Comparison of ENCODE assay signal across 11 mouse cellular contexts in the genomic region with DNA sequence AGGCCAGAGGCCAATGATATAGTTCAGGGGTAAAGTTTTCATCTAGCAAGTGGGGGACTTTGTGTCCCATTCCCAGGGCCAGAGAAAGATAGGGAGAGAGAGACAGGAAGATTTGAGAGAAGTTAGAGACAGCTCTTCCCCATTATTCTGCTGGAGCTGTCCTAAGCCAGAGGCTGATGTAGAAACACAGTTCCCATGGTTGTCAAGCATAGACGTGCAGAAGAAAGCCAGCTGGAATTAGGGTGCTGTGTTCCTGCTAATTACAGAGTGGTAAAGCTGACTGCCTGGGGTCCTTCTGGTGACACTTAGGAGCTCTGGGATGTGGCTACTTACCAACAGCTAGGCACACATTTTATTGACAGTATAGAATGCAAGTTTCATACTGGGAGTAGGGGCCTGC. TPM values are rescaled to one million over a fixed set of nuclear protein-coding genes. Genes with fewer than 3 reads are reported as not detected.
DNase-seq lines count a peak whose midpoint lies in the region; ATAC-seq and TF ChIP-seq lines count a peak whose summit lies in the region.
"Had no signal": no experiment of that assay in that cellular context is flagged by ENCODE, and none has a peak within 500 bp of the region (broad histone marks: within the 10 kb centered on the region; RNA-seq: fewer than 3 reads in every experiment).

No protein-coding gene starts in this region.

- peaks cover 62% of the 10 kb centered on the region for H3K4me1 ChIP-seq in heart, embryonic 10.5 days
- peaks cover 74% of the 10 kb centered on the region for H3K4me1 ChIP-seq in lung, embryonic 15.5 days
- H3K4me1 ChIP-seq in forebrain, postnatal 0 days (ENCODE audit: insufficient read depth), result peaks cover 28% of the 10 kb centered on the region
- H3K4me1 ChIP-seq in small intestine, adult 2 months (ENCODE audit: control insufficient read depth, insufficient read depth, insufficient read length, low read length), result peaks cover 4% of the 10 kb centered on the region; the same call in 1 of the 2 replicates

- intact Hi-C loops in left cerebral cortex, postnatal 25 days (cut with DNase I), result no loop called here

- no peak overlapping the region for H3K9ac ChIP-seq in lung, embryonic 15.5 days
- no peak overlapping the region for H3K9ac ChIP-seq in forebrain, postnatal 0 days

- H3K9me3 ChIP-seq in heart, embryonic 10.5 days, result no peaks in the 10 kb centered on the region
- H3K9me3 ChIP-seq in lung, embryonic 15.5 days, result no peaks in the 10 kb centered on the region
- no peaks in the 10 kb centered on the region for H3K9me3 ChIP-seq in forebrain, postnatal 0 days (ENCODE audit: low read length)

- 9% methylated on average over 1 of the region's 1 CpGs for WGBS in heart, embryonic 10.5 days
- WGBS in lung, embryonic 15.5 days, result 17% methylated on average over 1 of the region's 1 CpGs
- WGBS in forebrain, postnatal 0 days, result 11% methylated on average over 1 of the region's 1 CpGs
- WGBS in small intestine, adult 2 months, result 50% methylated on average over 1 of the region's 1 CpGs

- no peaks in the 10 kb centered on the region for H3K27me3 ChIP-seq in heart, embryonic 10.5 days (ENCODE audit: insufficient read depth, poor library complexity, severe bottlenecking)
- H3K27me3 ChIP-seq in lung, embryonic 15.5 days, result no peaks in the 10 kb centered on the region
- H3K27me3 ChIP-seq in forebrain, postnatal 0 days (ENCODE audit: insufficient read depth, low read length), result no peaks in the 10 kb centered on the region
- H3K27me3 ChIP-seq in small intestine, adult 2 months (ENCODE audit: control insufficient read depth, insufficient read depth, low read length), result no peaks in the 10 kb centered on the region

- peaks cover 7% of the 10 kb centered on the region; the same call in 1 of the 2 replicates for H3K36me3 ChIP-seq in heart, embryonic 10.5 days
- no peaks in the 10 kb centered on the region for H3K36me3 ChIP-seq in lung, embryonic 15.5 days
- H3K36me3 ChIP-seq in forebrain, postnatal 0 days (ENCODE audit: insufficient read depth), result no peaks in the 10 kb centered on the region
- no peaks in the 10 kb centered on the region for H3K36me3 ChIP-seq in small intestine, adult 2 months (ENCODE audit: control insufficient read depth, insufficient read depth, low read length)

- no peak for DNase-seq in heart, embryonic 10.5 days (ENCODE audit: low spot score)
- no peak for DNase-seq in heart, adult 8-10 months (ENCODE audit: low spot score)
- DNase-seq in lung, adult 18-20 months, result no peak
- no peak for DNase-seq in forebrain, postnatal 0 days
- no peak for DNase-seq in left cerebral cortex, postnatal 25 days (ENCODE audit: low spot score in 2 of 2)
- DNase-seq in gastrocnemius, adult 8-10 months (ENCODE audit: low spot score in 2 of 2), result no peak
- DNase-seq: cerebellum, adult 18-20 months; gastrocnemius, postnatal 10 days; kidney, adult 9 months had no signal

- no peak for TF ChIP-seq POLR2A in small intestine, adult 2 months (IDR thresholded peaks at IDR 0.05; ENCODE audit: low read depth, low read length)

- peak overlapping the region; percentile 14; the same call in 1 of the 2 replicates for H3K4me2 ChIP-seq in lung, embryonic 15.5 days
- no peak overlapping the region for H3K4me2 ChIP-seq in forebrain, postnatal 0 days (ENCODE audit: low read depth)

- no peak overlapping the region for H3K4me3 ChIP-seq in heart, embryonic 10.5 days
- no peak overlapping the region for H3K4me3 ChIP-seq in lung, embryonic 15.5 days
- no peak overlapping the region for H3K4me3 ChIP-seq in forebrain, postnatal 0 days (ENCODE audit: low read depth, low read length)
- no peak overlapping the region for H3K4me3 ChIP-seq in small intestine, adult 2 months (ENCODE audit: low read depth, low read length)

- no peak for TF ChIP-seq CTCF in forebrain, postnatal 0 days (IDR thresholded peaks at IDR 0.05; ENCODE audit: low read depth)
- no peak for TF ChIP-seq CTCF in small intestine, adult 2 months (IDR thresholded peaks at IDR 0.05; ENCODE audit: extremely low read depth, insufficient read length, insufficient replicate concordance, low read depth, low read length)

- H3K27ac ChIP-seq in heart, embryonic 10.5 days, result peak overlapping the region; percentile 30; the same call in 1 of the 2 replicates
- peak overlapping the region; percentile 81 for H3K27ac ChIP-seq in lung, embryonic 15.5 days
- H3K27ac ChIP-seq in forebrain, postnatal 0 days (ENCODE audit: low read depth, low read length), result 0 out of 2 replicates have a peak overlapping the region, but pooled peaks have one; percentile 45
- peak overlapping the region; percentile 30; the same call in 1 of the 2 replicates for H3K27ac ChIP-seq in small intestine, adult 2 months (ENCODE audit: insufficient read depth, low read depth, low read length)

- ATAC-seq in lung, embryonic 15.5 days (ENCODE audit: borderline replicate concordance, extremely low read depth, low FRiP score, low TSS enrichment), result peak; percentile 16
- ATAC-seq in forebrain, postnatal 0 days, result no peak

RNA-seq across cellular contexts. Expression of a gene that starts 37.4 kb away (rescaled TPM):
- polyA plus RNA-seq in heart, embryonic 10.5 days (2016; fragmentation: Nextera tagmentation; extraction: Ambion mirVana), result 30.4 and 45.4 TPM in 2 replicates
- total RNA-seq in heart, adult 8-10 months (2022), result 10 to 100 TPM in 3 of 4 experiments, 1 to 10 TPM in 1; 9.7 to 16.5 (median 14.7) TPM
- polyA plus RNA-seq in lung, embryonic 15.5 days (2015; fragmentation: Nextera tagmentation; extraction: Ambion mirVana), result 122 TPM in 2 replicates
- total RNA-seq in forebrain, postnatal 0 days (2014; rRNA removed), result 86.6 and 102 TPM in 2 replicates
- polyA plus RNA-seq in forebrain, postnatal 0 days (2015; fragmentation: Nextera tagmentation; extraction: Ambion mirVana), result 75.4 and 81.0 TPM in 2 replicates
- 22.9 and 41.4 TPM in 2 replicates for polyA plus RNA-seq in small intestine, adult 2 months (2012; rRNA removed)
- 10 to 100 TPM; 26.7 to 31.7 TPM for total RNA-seq in left cerebral cortex, postnatal 25 days (2021)
- total RNA-seq in gastrocnemius, adult 8-10 months (2022), result 1 to 10 TPM; 2.8 to 6.4 (median 5.0) TPM

Comparison
In these comparisons a context has a peak if more than half of its experiments do, and no peak if none do; other contexts are left out.
1. H3K27ac ChIP-seq: peak in every context shown above with its lines; median percentile 81 in lung, embryonic 15.5 days; 45 in forebrain, postnatal 0 days; 30 in heart, embryonic 10.5 days; 30 in small intestine, adult 2 months.